In the genomic region with DNA sequence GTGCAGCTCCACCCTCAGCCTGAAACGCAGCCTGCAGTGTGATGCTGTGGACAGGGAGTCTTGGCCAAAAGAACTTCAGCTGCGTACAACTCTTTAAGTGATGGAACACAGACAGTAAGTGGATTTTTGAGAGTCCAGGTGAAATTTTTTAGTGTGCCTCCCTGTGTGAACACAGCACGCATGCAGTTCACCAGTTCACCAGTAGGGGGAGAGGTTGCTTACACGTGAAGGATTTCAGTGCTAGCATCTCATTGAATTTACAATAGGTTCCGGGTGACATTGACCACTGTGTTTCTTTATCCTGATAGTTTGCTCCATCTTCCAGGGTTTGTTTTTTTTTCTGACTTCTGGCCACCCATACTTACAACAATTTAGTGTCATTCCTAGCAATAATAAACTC, we compare ENCODE assay signal across 9 mouse cellular contexts. TPM values are rescaled to one million over a fixed set of nuclear protein-coding genes. Genes with fewer than 3 reads are reported as not detected.
DNase-seq lines count a peak whose midpoint lies in the region; ATAC-seq lines count a peak whose summit lies in the region.
"Had no signal": no experiment of that assay in that cellular context is flagged by ENCODE, and none has a peak within 500 bp of the region (broad histone marks: within the 10 kb centered on the region; RNA-seq: fewer than 3 reads in every experiment).

No protein-coding gene starts in this region.

- no peak overlapping the region for H3K4me2 ChIP-seq in heart, embryonic 11.5 days
- no peak overlapping the region for H3K4me2 ChIP-seq in midbrain, embryonic 14.5 days (ENCODE audit: low read length)
- H3K4me2 ChIP-seq: liver, embryonic 15.5 days had no signal

- peak; percentile 85 for DNase-seq in heart, adult 11 months
- DNase-seq in ES-CJ7 (ENCODE audit: low read depth, low spot score) = peak; percentile 84
- peak; percentile 6 for DNase-seq in cerebellum, adult 11-12 months
- peak; percentile 39 to 53 for DNase-seq in frontal cortex, postnatal 36 days (ENCODE audit: low spot score in 2 of 2)
- peak; percentile 21 to 83 for DNase-seq in layer of hippocampus, postnatal 25 days (ENCODE audit: extremely low spot score in 1 of 2, low spot score in 1 of 2)
- DNase-seq in midbrain, embryonic 14.5 days = peak; percentile 78
- peak; percentile 72 to 92 for DNase-seq in spleen, postnatal 4 days (ENCODE audit: low spot score in 2 of 2)

- no peak overlapping the region for H3K27ac ChIP-seq in heart, embryonic 11.5 days (ENCODE audit: low read depth, low read length)
- no peak overlapping the region for H3K27ac ChIP-seq in midbrain, embryonic 14.5 days (replicated peaks; ENCODE audit: low read depth, low read length)
- H3K27ac ChIP-seq: liver, embryonic 15.5 days had no signal

- H3K9me3 ChIP-seq in heart, embryonic 11.5 days (replicated peaks; ENCODE audit: control insufficient read depth, low read length) = peaks cover 6% of the 10 kb centered on the region; the same call in 1 of the 2 replicates
- 0 out of 2 replicates have a peak, but pooled peaks cover 2% of the 10 kb centered on the region for H3K9me3 ChIP-seq in midbrain, embryonic 14.5 days (ENCODE audit: control insufficient read depth, low read length)
- H3K9me3 ChIP-seq: liver, embryonic 15.5 days had no signal

- no peak overlapping the region for H3K4me3 ChIP-seq in heart, embryonic 11.5 days (ENCODE audit: low read depth, low read length)
- no peak overlapping the region for H3K4me3 ChIP-seq in midbrain, embryonic 14.5 days (replicated peaks; ENCODE audit: low read depth, low read length)
- H3K4me3 ChIP-seq: liver, embryonic 15.5 days had no signal

- no peaks in the 10 kb centered on the region for H3K36me3 ChIP-seq in heart, embryonic 11.5 days (ENCODE audit: control insufficient read depth, insufficient read depth, low read length)
- no peaks in the 10 kb centered on the region for H3K36me3 ChIP-seq in midbrain, embryonic 14.5 days (ENCODE audit: control insufficient read depth, insufficient read depth, low read length)
- H3K36me3 ChIP-seq: liver, embryonic 15.5 days had no signal

- 50% methylated on average over 5 of the region's 5 CpGs for WGBS in heart, embryonic 11.5 days (ENCODE audit: insufficient replicate concordance)
- 48% methylated on average over 5 of the region's 5 CpGs for WGBS in midbrain, embryonic 14.5 days

- no peak overlapping the region for H3K9ac ChIP-seq in heart, embryonic 11.5 days (ENCODE audit: low read depth, low read length)
- H3K9ac ChIP-seq in midbrain, embryonic 14.5 days (replicated peaks; ENCODE audit: low read length) = no peak overlapping the region
- H3K9ac ChIP-seq: liver, embryonic 15.5 days had no signal

- no peaks in the 10 kb centered on the region for H3K4me1 ChIP-seq in heart, embryonic 11.5 days (ENCODE audit: control insufficient read depth, insufficient read depth, low read length)
- no peaks in the 10 kb centered on the region for H3K4me1 ChIP-seq in midbrain, embryonic 14.5 days (ENCODE audit: control insufficient read depth, insufficient read depth, low read length)
- H3K4me1 ChIP-seq: liver, embryonic 15.5 days had no signal

- H3K27me3 ChIP-seq in heart, embryonic 11.5 days (ENCODE audit: control insufficient read depth, insufficient read depth, low read length) = no peaks in the 10 kb centered on the region
- H3K27me3 ChIP-seq in midbrain, embryonic 14.5 days (ENCODE audit: control insufficient read depth, insufficient read depth, low read length) = no peaks in the 10 kb centered on the region
- H3K27me3 ChIP-seq: liver, embryonic 15.5 days had no signal

- no peak for ATAC-seq in heart, embryonic 11.5 days (replicated peaks; ENCODE audit: insufficient number of reproducible peaks, low FRiP score, low TSS enrichment)
- no peak for ATAC-seq in midbrain, embryonic 14.5 days (ENCODE audit: low FRiP score, low TSS enrichment)

RNA-seq across cellular contexts. Expression of a gene that starts 45.4 kb away (rescaled TPM):
- 2.0 and 2.1 TPM in 2 replicates for polyA plus RNA-seq in heart, embryonic 11.5 days (2014; fragmentation: Nextera tagmentation; extraction: Ambion mirVana)
- under 1 TPM; 0.17 to 0.23 TPM for total RNA-seq in layer of hippocampus, postnatal 25 days (2021)
- polyA plus RNA-seq in midbrain, embryonic 14.5 days (2014; fragmentation: Nextera tagmentation; extraction: Ambion mirVana) = 2.5 and 4.1 TPM in 2 replicates

Comparison
In these comparisons a context has a peak if more than half of its experiments do, and no peak if none do; other contexts are left out.
1. DNase-seq: peak in every context shown above with its lines; median percentile 85 in heart, adult 11 months; 84 in ES-CJ7; 82 in spleen, postnatal 4 days; 78 in midbrain, embryonic 14.5 days; 52 in layer of hippocampus, postnatal 25 days; 46 in frontal cortex, postnatal 36 days; 6 in cerebellum, adult 11-12 months.